Mouse (Mus musculus) cortical plate, adult 2 months (tissue): ENCODE measurements at regions not wholly inside any gene's neighbourhood (a gene's known extent, or its start where the extent isn't known, plus 50 kb on each side); places are given as distances from the start of the nearest gene placed in this dataset.

Experiments
- H3K27ac ChIP-seq: fragments of 200-500 bp; 2 replicates; pipeline ENCODE4 v1.5.1; 2012; ENCODE audit warnings: low read length, control low read depth, inconsistent platforms; ENCODE audit not compliant: insufficient read depth
- H3K4me1 ChIP-seq: fragments of 200-500 bp; 2 replicates; pipeline ENCODE4 v1.6.1; 2011; ENCODE audit warnings: low read length; ENCODE audit not compliant: control insufficient read depth, insufficient read depth
- H3K4me3 ChIP-seq: fragments of 200-500 bp; 2 replicates; pipeline ENCODE4 v1.5.1; 2011; ENCODE audit warnings: mild to moderate bottlenecking, low read length, control low read depth; ENCODE audit not compliant: insufficient read depth
- CTCF ChIP-seq: fragments of 200-500 bp; IDR thresholded peaks from 2 replicates; pipeline ENCODE4 v1.5.1; 2011; ENCODE audit warnings: mild to moderate bottlenecking, control low read depth, low read length; ENCODE audit not compliant: insufficient read depth; ENCODE audit errors: extremely low read depth
- POLR2A ChIP-seq: fragments of 200-500 bp; IDR thresholded peaks from 2 replicates; pipeline ENCODE4 v1.6.1; 2011; ENCODE audit warnings: mild to moderate bottlenecking, low read length, control low read depth; ENCODE audit not compliant: insufficient read depth; ENCODE audit errors: extremely low read depth

DNA sequence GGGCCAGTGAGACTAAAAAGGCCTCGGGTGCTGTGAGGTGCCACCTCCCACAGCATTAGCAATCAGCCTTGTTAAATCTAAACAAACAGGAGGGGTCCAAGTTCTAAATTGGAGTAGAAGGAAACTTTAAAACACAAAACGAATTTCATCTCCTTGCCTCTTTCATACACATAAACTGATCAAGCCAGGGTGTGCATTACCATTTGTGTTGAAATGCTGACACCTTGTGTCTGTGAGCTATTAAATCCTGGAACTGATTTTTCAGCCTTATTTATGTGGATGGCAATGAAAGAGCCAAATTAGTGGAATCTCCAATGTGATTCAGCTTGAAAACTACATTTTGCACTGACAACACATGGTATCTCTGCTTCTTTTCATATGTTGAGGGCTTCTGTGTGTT lies 114.8 kb downstream of the Pcsk1 start:
- Histone ChIP-seq H3K4me1 (no peaks in the 10 kb centered on the region), H3K4me3 (no peak overlapping the region), H3K27ac (no peak overlapping the region)
- TF ChIP-seq POLR2A: no peak
- peak; percentile 22; the same call in 1 of the 2 replicates for TF ChIP-seq CTCF

DNA sequence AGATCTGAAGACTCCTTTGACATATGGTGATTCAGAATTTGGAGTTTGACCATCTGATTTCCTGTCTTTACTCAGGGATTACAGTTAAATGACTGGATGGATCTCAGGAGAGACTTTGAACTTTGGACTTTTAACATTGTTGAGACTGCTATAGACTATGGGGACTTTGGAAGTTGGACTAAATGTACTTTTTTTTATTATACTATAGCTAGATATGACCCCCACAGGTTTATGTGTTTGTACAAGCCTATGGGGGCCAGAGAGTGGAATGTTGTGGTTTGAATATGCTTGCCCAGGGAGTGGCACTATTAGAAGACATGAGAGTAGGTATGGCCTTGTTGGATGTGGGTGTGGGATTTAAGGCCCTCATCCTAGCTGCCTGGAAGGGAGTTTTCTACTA lies 134.3 kb downstream of the Pcsk1 start:
- TF ChIP-seq CTCF: no peak
- TF ChIP-seq POLR2A: no peak
- H3K27ac ChIP-seq: no peak overlapping the region
- no peak overlapping the region for H3K4me3 ChIP-seq
- no peaks in the 10 kb centered on the region for H3K4me1 ChIP-seq

DNA sequence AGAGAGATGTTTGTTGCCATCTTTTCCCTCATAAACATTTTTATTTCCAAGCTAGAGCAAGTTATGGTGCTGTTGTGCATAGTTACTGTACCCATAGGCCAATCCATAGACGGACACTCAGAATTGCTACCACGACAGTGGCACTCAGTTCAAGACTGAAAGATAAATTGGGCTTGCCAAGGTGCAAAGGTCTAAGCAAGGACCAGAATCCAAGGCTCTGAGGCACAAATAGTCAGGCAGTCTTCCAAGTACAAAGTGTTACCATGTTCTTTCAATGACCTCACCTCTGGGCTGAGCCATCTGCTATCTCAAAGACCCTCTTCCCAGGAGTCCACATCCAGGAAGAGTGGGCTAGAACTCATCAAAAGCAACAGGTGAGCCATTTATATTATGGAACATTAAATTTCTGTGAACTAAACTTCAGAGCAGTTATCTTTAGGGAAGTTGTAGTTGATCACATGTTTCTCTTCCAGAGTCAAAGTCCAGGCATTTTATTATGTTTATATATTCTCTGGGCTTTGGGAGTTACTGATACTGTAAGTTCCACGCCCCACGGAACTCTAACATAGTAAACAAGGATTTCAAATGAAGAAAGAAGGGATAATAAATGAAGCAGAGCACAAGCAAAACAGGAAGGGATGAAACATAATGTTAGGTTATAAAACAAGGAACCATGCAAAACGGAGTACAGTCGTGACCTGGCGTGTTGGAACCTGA lies 136.1 kb downstream of the Pcsk1 start:
- H3K4me1 ChIP-seq: no peaks in the 10 kb centered on the region
- no peak overlapping the region for H3K27ac ChIP-seq
- TF ChIP-seq CTCF (no peak), POLR2A (no peak)
- H3K4me3 ChIP-seq: no peak overlapping the region

DNA sequence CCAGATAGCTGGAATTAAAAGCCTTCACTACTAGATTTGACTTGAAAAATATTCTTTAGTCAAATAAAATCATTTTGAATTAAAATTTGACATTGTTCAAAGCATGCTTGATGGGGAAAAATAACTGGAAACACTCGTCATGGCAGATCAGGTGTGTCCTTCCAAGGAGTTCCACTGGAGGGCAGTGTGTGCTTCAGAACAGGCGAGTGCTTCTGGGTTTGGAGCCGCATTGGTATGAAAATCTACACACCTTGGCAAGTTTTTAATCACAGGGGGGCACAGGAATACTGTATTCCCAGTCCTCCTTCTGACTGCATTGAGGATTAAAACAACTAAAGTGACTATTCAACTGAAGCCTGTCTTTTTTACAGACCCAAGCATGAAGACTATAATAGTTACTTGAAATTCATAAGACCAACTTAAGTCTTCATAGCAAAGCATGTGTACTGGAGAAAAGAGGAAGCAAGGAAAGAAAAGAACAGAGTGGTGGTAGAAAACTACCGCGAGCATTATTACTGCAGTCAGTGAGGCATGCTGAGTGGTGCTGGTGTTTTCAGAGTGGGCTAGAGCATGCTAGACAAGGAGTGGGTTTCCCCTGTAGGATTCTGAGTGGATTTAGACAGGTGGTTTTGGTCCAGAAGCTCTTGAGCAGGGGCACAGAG lies 138.1 kb downstream of the Pcsk1 start:
- Histone ChIP-seq H3K4me1 (no peaks in the 10 kb centered on the region), H3K4me3 (no peak overlapping the region), H3K27ac (no peak overlapping the region)
- no peak for TF ChIP-seq POLR2A
- TF ChIP-seq CTCF: peak; percentile 91

DNA sequence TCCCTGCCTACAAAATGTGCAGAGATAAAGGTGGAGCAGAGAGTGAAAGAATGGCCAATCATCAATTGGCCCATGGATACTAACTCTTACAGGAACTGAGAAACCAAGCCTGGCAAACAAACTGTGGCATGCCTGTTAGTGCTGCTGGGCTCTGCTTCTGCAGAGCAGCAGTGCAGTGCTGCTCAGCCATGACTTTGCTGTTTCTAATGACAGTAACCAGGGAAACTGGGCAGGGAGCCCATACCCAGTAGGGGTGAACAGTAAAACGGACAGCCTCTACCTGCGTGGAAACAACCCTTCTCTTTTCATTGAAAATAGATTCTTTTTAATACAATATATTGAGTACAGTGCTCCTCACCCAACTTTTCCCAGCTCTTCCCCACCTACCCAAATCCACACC lies 146.8 kb downstream of the Pcsk1 start:
- Histone ChIP-seq H3K4me3 (no peak overlapping the region), H3K4me1 (no peaks in the 10 kb centered on the region), H3K27ac (no peak overlapping the region)
- no peak for TF ChIP-seq POLR2A
- TF ChIP-seq CTCF: no peak
